Mouse (Mus musculus): Measurements from ENCODE around the gene Plxnb2.

Gene Plxnb2

GRCm38 (mm10) chr15:89148496-89149270 is 31.9 kb downstream of the Plxnb2 start:
- DNase-seq, result no peak

DNA sequence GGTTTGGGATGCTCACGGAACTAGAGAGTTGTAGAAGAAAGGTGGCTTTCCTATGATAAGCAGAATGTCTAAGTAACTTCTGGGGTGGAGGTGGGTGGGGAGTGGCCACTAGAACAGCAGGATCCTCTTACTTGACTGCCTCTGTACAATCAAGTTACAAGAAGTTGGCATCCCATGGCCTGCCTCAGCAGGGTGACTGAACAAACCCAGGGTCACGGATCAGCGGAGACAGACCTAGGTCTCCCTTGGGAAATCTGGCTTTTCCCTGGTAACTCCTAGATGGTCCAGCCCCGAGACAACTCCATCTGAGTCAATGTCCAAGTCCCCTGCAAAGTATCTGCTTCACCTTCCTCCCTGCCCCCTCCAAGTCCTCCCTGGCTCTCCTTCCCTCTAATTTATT is 32.7 kb downstream of the Plxnb2 start:
- DNase-seq, result no peak

- DNase-seq, result no peak
Measured at GRCm38 (mm10) chr15:89147456-89147855, 33.1 kb downstream of the Plxnb2 start.

GRCm38 (mm10) chr15:89147024-89147423 is 33.6 kb downstream of the Plxnb2 start:
- peak; percentile 56 to 69 for DNase-seq

DNA sequence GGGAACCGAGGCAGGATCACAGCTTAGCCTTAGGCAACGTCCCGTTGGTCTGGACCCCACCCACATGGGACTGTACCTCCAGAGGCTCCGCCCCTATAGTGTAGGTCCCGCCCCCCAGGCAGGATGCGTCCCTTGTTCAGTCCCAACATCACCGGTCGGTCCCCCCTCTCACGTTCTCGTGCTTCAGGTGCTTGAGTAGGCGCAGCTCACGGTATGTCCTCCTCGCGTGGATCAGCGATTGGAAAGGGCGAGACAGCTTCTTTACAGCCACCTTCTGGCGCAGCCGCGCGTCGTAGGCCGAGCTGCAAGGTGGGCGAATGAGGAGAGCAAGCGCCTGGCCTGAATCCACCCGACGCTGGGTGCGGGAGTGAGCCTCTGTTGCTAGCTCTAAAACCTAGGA is 34.1 kb downstream of the Plxnb2 start:
- DNase-seq, result peak; percentile 74 to 80

- no peak for DNase-seq
Measured at GRCm38 (mm10) chr15:89145813-89146350, 34.7 kb downstream of the Plxnb2 start.

DNA sequence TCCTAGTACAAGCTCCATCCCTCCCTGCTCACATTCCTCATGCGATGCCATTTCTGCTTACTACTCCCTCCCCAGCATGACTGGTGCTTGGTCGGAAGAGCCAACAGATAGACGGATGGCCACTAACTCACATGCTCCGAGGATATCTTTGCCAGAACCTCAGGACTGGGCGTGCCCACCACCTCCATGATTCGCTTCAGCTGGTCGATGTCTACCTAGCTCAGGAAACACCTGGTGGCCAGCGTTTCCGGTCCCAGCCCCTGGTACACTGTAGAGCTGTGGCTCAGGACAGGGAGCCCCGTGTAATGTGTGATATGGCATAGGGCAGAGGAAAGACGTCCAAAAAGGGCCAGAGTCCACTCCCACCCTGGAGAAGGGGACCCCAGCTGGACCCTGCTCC is 35.6 kb downstream of the Plxnb2 start:
- DNase-seq, result no peak

DNA sequence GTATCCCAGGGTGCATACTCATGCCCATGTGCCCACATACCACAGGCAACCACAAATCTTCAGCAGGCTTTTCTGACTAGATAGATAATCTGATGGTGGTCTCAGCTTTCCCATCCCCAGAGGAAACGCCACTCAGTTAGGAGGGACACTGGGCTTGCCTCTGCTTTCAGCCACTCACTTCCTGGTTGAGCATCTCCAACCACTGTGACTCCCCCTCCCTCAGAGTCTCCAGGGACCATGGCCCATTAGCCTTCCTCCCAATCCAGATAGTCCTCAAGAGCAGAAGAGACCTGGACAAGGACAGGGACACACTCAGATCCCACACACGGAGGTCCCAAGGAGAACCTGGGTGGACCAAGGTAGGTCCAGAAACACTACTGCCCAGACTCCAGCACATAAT is 37.5 kb downstream of the Plxnb2 start:
- DNase-seq, result no peak

DNA sequence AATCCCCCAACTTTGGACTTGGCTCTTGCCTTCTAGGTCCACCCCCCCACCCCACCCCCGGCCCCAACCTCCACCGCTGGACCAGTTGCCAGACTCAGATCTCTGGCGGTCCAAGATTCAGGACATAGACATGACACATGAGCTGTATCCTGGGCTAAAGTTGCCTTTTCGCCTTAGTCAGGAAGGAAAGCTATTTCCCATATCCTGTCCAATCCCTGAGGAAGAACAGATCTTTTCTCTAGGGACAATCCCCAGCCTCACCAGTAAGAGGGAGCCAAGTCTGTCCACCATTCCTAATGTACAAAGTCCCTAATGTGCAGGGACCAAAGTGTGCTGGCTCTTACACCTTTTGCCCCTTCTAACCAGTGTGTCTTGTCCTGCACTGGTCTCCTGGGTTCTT is 38.7 kb downstream of the Plxnb2 start:
- DNase-seq, result no peak

GRCm38 (mm10) chr15:89141443-89141842 is 39.1 kb downstream of the Plxnb2 start:
- no peak for DNase-seq

DNA sequence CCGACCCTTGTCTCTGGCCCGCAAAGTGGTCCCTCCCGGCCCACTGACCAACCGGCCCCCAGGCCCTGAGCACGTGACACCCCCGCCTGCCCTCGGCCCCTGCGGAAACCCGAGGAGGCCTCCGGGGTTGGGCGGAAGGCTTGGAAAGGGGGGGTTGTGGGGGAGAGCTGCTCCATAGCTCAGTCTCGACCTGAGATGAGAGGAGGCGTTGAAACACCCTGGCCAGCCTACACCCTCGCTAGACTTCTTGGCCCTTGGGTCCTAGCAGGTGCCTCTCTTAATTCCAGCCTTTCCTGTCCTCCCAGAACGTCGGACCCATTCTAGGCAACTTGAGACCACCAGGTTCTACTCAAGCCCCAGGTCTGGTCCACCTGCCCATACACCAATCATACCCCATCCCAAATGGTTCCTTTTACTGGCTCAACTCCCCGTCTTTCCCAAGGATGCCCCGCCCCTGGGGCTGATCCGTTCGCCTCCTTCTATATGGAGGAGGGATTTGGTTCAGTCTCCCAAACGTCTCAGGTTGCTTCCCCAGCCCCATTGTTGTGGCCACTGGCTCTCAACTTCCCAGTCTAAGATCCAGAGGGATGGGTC is 39.8 kb downstream of the Plxnb2 start, which contains the start of gene Mapk12:
Mapk12 (minus strand) TSS at position 45 of the 594 bp plus-strand sequence.
- peak; percentile 58 to 68 for DNase-seq

GRCm38 (mm10) chr15:89140048-89140658 is 40.4 kb downstream of the Plxnb2 start:
- peak; percentile 65 to 67 for DNase-seq

- no peak for DNase-seq
Measured at GRCm38 (mm10) chr15:89138531-89138930, 42.1 kb downstream of the Plxnb2 start.

GRCm38 (mm10) chr15:89138046-89138405 is 42.6 kb downstream of the Plxnb2 start:
- peak; percentile 33 to 44 for DNase-seq

DNA sequence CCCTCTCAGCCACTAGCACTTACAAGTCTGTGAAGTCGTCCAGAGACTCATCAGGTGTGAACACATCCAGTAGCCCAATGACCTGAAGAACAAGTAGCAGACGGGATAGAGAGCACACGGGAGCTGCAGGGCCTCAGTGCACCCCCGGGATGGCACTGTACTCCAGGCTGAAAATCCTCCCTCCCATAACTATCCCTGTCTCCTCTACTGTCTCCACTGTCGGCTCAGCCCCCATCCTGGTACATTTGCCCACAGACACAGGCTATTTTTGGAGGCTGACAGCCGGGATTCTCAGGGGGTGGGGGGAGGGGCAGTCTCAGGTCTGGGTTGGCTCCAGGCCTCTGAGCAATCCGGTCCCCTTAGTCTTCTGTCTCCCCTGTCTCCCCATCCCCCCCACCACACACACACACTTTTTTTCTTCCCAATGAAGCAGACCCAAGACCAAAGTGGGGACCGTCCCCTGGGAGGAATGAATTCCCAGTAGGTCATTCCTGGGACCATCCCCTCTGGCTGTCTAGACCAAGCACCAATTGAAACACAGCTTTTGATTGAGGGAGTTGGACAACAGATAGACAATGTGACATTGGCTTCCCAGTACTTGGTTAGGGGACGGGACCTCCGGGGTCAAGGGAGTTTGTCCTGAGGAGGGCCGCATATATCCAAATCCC is 43.1 kb downstream of the Plxnb2 start:
- DNase-seq, result peak; percentile 33 to 58

- peak in 1 of 2 experiments; percentile 21 for DNase-seq
Measured at GRCm38 (mm10) chr15:89136461-89137155, 44.0 kb downstream of the Plxnb2 start.

GRCm38 (mm10) chr15:89131316-89131715 is 49.3 kb downstream of the Plxnb2 start:
- no peak for DNase-seq

GRCm38 (mm10) chr15:89130245-89130644 is 50.3 kb downstream of the Plxnb2 start:
- DNase-seq, result no peak

DNA sequence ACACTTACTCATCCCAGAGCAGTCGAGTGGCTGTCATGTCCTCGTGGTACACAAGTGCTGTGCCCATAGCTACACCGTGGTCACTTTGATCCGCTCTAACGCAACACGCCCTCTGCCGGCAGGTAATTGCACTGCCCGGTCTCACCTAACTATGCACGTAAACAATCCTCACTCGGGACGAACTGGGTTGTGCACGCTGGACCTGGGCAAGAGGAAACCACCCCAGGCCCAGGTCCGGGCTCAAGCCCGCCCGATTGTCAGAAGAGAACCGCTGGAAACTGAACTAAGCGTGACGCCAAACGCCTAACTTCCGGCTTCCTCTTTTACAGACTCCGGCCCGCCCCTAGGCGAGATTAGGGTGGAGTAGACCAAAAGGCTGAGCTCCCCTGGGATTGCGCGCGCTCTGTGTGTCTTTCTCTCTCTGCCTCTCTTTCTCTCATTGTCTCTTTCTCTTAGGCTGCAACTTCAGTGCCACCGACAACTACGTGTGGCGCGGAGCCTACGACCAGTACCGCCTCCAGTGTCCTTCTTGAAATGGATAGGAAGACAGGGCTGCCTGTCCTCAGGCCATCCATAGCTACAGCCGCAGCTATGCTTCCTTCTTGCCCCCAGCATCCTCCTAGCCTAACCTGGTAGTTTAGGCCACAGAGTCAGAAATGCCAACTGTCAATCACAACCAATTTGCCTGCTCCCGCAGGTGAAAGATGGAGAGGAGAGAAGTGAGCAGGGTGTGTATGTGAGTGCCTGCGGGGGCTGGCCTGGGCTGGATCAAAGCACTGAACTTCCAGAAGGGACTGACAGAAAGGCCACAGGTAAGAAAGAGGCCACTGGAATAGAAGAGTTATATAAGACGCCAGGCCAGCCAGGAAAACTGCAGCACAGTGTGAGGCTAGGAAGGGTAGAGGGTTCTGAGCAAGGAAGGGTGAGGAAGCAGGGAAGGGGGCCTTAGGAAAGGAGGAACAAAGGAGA is 51.9 kb downstream of the Plxnb2 start, which contains the start of gene Hdac10:
Hdac10 (minus strand) TSS at position 319 of the 969 bp plus-strand sequence.
- peak; percentile 95 to 97 for DNase-seq

- DNase-seq, result no peak
Measured at GRCm38 (mm10) chr15:89127364-89127940, 53.1 kb downstream of the Plxnb2 start.

- DNase-seq, result no peak
Measured at GRCm38 (mm10) chr15:89126622-89127021, 54.0 kb downstream of the Plxnb2 start.
